Mouse (Mus musculus) MEL (cell line): ENCODE measurements around the gene Sobp.

ENCODE experiments used
- CTCF ChIP-seq, 3 experiments: IDR thresholded peaks in 2 of 3; conservative IDR thresholded peaks in 1 of 3; 2 replicates each; pipeline ENCODE4 v1.5.1; 2011 to 2012; ENCODE audit warnings: low read length in 3 of 3, low read depth in 2 of 3, mild to moderate bottlenecking in 2 of 3, improper control_type of control experiment in 1 of 3, inconsistent platforms in 1 of 3, mixed read lengths in 1 of 3, moderate library complexity in 1 of 3; ENCODE audit not compliant: control insufficient read depth in 1 of 3, insufficient read depth in 1 of 3, poor library complexity in 1 of 3, severe bottlenecking in 1 of 3
- HCFC1 ChIP-seq: IDR thresholded peaks from 2 replicates; pipeline ENCODE4 v1.6.1; 2012; ENCODE audit warnings: low read depth, mild to moderate bottlenecking, inconsistent platforms, low read length, improper control_type of control experiment, moderate library complexity
- MEF2A ChIP-seq: IDR thresholded peaks from 2 replicates; pipeline ENCODE4 v1.6.1; 2014; ENCODE audit warnings: low read depth, mild to moderate bottlenecking, inconsistent platforms, low read length, improper control_type of control experiment; ENCODE audit not compliant: poor library complexity, insufficient replicate concordance, severe bottlenecking; ENCODE audit errors: extremely low read depth
- POLR2A ChIP-seq, 2 experiments: IDR thresholded peaks; 2 replicates each; pipeline ENCODE4 v1.6.1; 2011 to 2012; ENCODE audit warnings: low read length in 2 of 2, mild to moderate bottlenecking in 2 of 2, control low read depth in 1 of 2, improper control_type of control experiment in 1 of 2, low read depth in 1 of 2, moderate library complexity in 1 of 2; ENCODE audit not compliant: control insufficient read depth in 1 of 2, insufficient read depth in 1 of 2, poor library complexity in 1 of 2
- TCF12 ChIP-seq: IDR thresholded peaks from 2 replicates; pipeline ENCODE4 v1.6.1; 2014; ENCODE audit warnings: low read depth, mild to moderate bottlenecking, inconsistent platforms, low read length, improper control_type of control experiment, moderate library complexity

- TF ChIP-seq CTCF (IDR thresholded peaks at IDR 0.05 in 2 of 3, conservative IDR thresholded peaks at IDR 0.05 in 1 of 3; ENCODE audit: control insufficient read depth in 1 of 3, insufficient read depth in 1 of 3, low read depth in 2 of 3, low read length in 3 of 3, poor library complexity in 1 of 3, severe bottlenecking in 1 of 3) (no peak), HCFC1 (no peak), TCF12 (no peak), POLR2A (IDR thresholded peaks at IDR 0.05; ENCODE audit: control insufficient read depth in 1 of 2, insufficient read depth in 1 of 2, low read depth in 1 of 2, low read length in 2 of 2, poor library complexity in 1 of 2) (no peak), MEF2A (no peak)
These were observed 170.9 kb downstream of the Sobp start for GRCm38 (mm10) chr10:43003466-43003757.
